Comparison of ENCODE assay signal across 8 mouse cellular contexts in genomic region chr2:119617841-119618198, GRCm38 (mm10). TPM values are rescaled to one million over a fixed set of nuclear protein-coding genes. Genes with fewer than 3 reads are reported as not detected.
A peak's percentile ranks its signal among the peaks of the same experiment; 100 is the strongest.
DNase-seq lines count a peak whose midpoint lies in the region; ATAC-seq and TF ChIP-seq lines count a peak whose summit lies in the region.

No protein-coding gene starts in this region.

- TF ChIP-seq CTCF in liver, postnatal 0 days (IDR thresholded peaks at IDR 0.05; ENCODE audit: low read depth) = no peak

- H3K4me1 ChIP-seq in heart, embryonic 11.5 days (ENCODE audit: control insufficient read depth, insufficient read depth, low read length) = peaks cover 15% of the 10 kb centered on the region
- peaks cover 0 to 4% of the 10 kb centered on the region in 2 experiments; a peak in 2 of 4 replicates for H3K4me1 ChIP-seq in ES-E14 (ENCODE audit: control insufficient read depth in 2 of 2, insufficient read depth in 2 of 2, low read length in 2 of 2, poor library complexity in 1 of 2)
- peaks cover 12% of the 10 kb centered on the region for H3K4me1 ChIP-seq in forebrain, embryonic 16.5 days (replicated peaks; ENCODE audit: control insufficient read depth, insufficient read depth, low read length)
- 0 out of 2 replicates have a peak, but pooled peaks cover 4% of the 10 kb centered on the region for H3K4me1 ChIP-seq in liver, postnatal 0 days (ENCODE audit: insufficient read depth)

- no peaks in the 10 kb centered on the region for H3K27me3 ChIP-seq in heart, embryonic 11.5 days (ENCODE audit: control insufficient read depth, insufficient read depth, low read length)
- H3K27me3 ChIP-seq in forebrain, embryonic 16.5 days (replicated peaks; ENCODE audit: control insufficient read depth, insufficient read depth, low read length) = no peaks in the 10 kb centered on the region
- H3K27me3 ChIP-seq in liver, postnatal 0 days (ENCODE audit: insufficient read depth, low read length) = no peaks in the 10 kb centered on the region

- DNase-seq in heart, postnatal 36 days = no peak
- no peak for DNase-seq in ES-E14 (ENCODE audit: low read depth, low spot score)
- DNase-seq in liver, postnatal 0 days = no peak
- no peak for DNase-seq in layer of hippocampus, adult 8-10 months (ENCODE audit: low spot score in 2 of 2)
- DNase-seq in ovary, adult 18-20 months (ENCODE audit: low spot score) = no peak
- DNase-seq in right cerebral cortex, adult 2 months (ENCODE audit: low spot score in 2 of 2) = no peak

- H3K9ac ChIP-seq in heart, embryonic 11.5 days (ENCODE audit: low read depth, low read length) = peak overlapping the region; percentile 90
- H3K9ac ChIP-seq in ES-E14 (ENCODE audit: insufficient read depth, low read depth, low read length, poor library complexity, severe bottlenecking) = peak overlapping the region; percentile 96
- peak overlapping the region; percentile 39 for H3K9ac ChIP-seq in forebrain, embryonic 16.5 days (replicated peaks; ENCODE audit: low read depth, low read length)
- H3K9ac ChIP-seq in liver, postnatal 0 days (replicated peaks) = peak overlapping the region; percentile 85

- H3K9me3 ChIP-seq in heart, embryonic 11.5 days (replicated peaks; ENCODE audit: control insufficient read depth, low read length) = no peaks in the 10 kb centered on the region
- no peaks in the 10 kb centered on the region for H3K9me3 ChIP-seq in ES-E14 (ENCODE audit: control insufficient read depth, insufficient read depth, low read depth, low read length)
- no peaks in the 10 kb centered on the region for H3K9me3 ChIP-seq in forebrain, embryonic 16.5 days (ENCODE audit: control insufficient read depth, low read length)
- no peaks in the 10 kb centered on the region for H3K9me3 ChIP-seq in liver, postnatal 0 days (ENCODE audit: low read length)

- H3K27ac ChIP-seq in heart, embryonic 11.5 days (ENCODE audit: low read depth, low read length) = peak overlapping the region; percentile 82
- peak overlapping the region; percentile 56 for H3K27ac ChIP-seq in ES-E14 (ENCODE audit: insufficient read depth, low read depth, low read length, poor library complexity, severe bottlenecking)
- no peak overlapping the region for H3K27ac ChIP-seq in forebrain, embryonic 16.5 days (ENCODE audit: low read length)
- peak overlapping the region; percentile 89 for H3K27ac ChIP-seq in liver, postnatal 0 days (ENCODE audit: low read depth)

- peak overlapping the region; percentile 91 for H3K4me3 ChIP-seq in heart, embryonic 11.5 days (ENCODE audit: low read depth, low read length)
- peak overlapping the region; percentile 93 to 100 for H3K4me3 ChIP-seq in ES-E14 (ENCODE audit: insufficient read depth in 1 of 2, low read depth in 1 of 2, low read length in 2 of 2, poor library complexity in 1 of 2, severe bottlenecking in 1 of 2)
- peak overlapping the region; percentile 58 for H3K4me3 ChIP-seq in forebrain, embryonic 16.5 days (replicated peaks; ENCODE audit: low read length)
- peak overlapping the region; percentile 78 for H3K4me3 ChIP-seq in liver, postnatal 0 days (ENCODE audit: low read depth, low read length)

- intact Hi-C loops in heart, postnatal 36 days (cut with DNase I) = no loop called here

- H3K36me3 ChIP-seq in heart, embryonic 11.5 days (ENCODE audit: control insufficient read depth, insufficient read depth, low read length) = no peaks in the 10 kb centered on the region
- H3K36me3 ChIP-seq in ES-E14 (ENCODE audit: control insufficient read depth, insufficient read depth, low read length, poor library complexity, severe bottlenecking) = peaks cover 2% of the 10 kb centered on the region
- H3K36me3 ChIP-seq in forebrain, embryonic 16.5 days (ENCODE audit: control insufficient read depth, insufficient read depth) = no peaks in the 10 kb centered on the region
- peaks cover 8% of the 10 kb centered on the region; the same call in 1 of the 2 replicates for H3K36me3 ChIP-seq in liver, postnatal 0 days (replicated peaks; ENCODE audit: insufficient read depth, low read length)

- no peak for TF ChIP-seq EP300 in liver, postnatal 0 days (IDR thresholded peaks at IDR 0.05; ENCODE audit: low read depth)

- under 1% methylated on average over 13 of the region's 13 CpGs for WGBS in heart, embryonic 11.5 days (ENCODE audit: insufficient replicate concordance)
- WGBS in forebrain, embryonic 16.5 days = under 1% methylated on average over 13 of the region's 13 CpGs
- under 1% methylated on average over 13 of the region's 13 CpGs for WGBS in liver, postnatal 0 days (ENCODE audit: insufficient replicate concordance)

- peak overlapping the region; percentile 81 for H3K4me2 ChIP-seq in heart, embryonic 11.5 days
- peak overlapping the region; percentile 78 for H3K4me2 ChIP-seq in forebrain, embryonic 16.5 days (ENCODE audit: low read length)
- peak overlapping the region; percentile 75 for H3K4me2 ChIP-seq in liver, postnatal 0 days (ENCODE audit: low read depth, low read length)

- in situ Hi-C loops in ES-E14 (cut with MboI; ENCODE audit: low sequenced_read_pairs in 2 of 2, unreplicated experiment in 2 of 2) = no loop called here

- peak; percentile 78 for ATAC-seq in heart, embryonic 11.5 days (replicated peaks; ENCODE audit: insufficient number of reproducible peaks, low FRiP score, low TSS enrichment)
- ATAC-seq in forebrain, embryonic 16.5 days = no peak
- peak; percentile 60 for ATAC-seq in liver, postnatal 0 days

TF ChIP-seq in ES-E14, 5 proteins besides CTCF, POLR2A, EP300 and RAD21:
- TF ChIP-seq CHD2 (IDR thresholded peaks at IDR 0.05; ENCODE audit: low read depth, low read length) = no peak

RNA-seq across cellular contexts. Expression of gene Nusap1, which starts 0.3 kb away (rescaled TPM):
- 56.4 and 57.3 TPM in 2 replicates for polyA plus RNA-seq in heart, embryonic 11.5 days (2014; fragmentation: Nextera tagmentation; extraction: Ambion mirVana)
- 1 to 10 TPM; 1.7 TPM for total RNA-seq in heart, postnatal 36 days (2021)
- 24.7 and 28.4 TPM in 2 replicates for total RNA-seq in ES-E14 (2012; rRNA removed)
- polyA plus RNA-seq in forebrain, embryonic 16.5 days (2015; fragmentation: Nextera tagmentation; extraction: Ambion mirVana) = 29.6 and 35.9 TPM in 2 replicates
- 45.8 and 48.5 TPM in 2 replicates for polyA plus RNA-seq in liver, postnatal 0 days (2015; fragmentation: Nextera tagmentation; extraction: Ambion mirVana)
- total RNA-seq in layer of hippocampus, adult 8-10 months (2022) = under 1 TPM; 0.31 to 0.75 (median 0.65) TPM

RNA-seq across cellular contexts. Expression of gene Oip5, which starts 0.4 kb away (rescaled TPM):
- polyA plus RNA-seq in heart, embryonic 11.5 days (2014; fragmentation: Nextera tagmentation; extraction: Ambion mirVana) = 22.9 and 25.5 TPM in 2 replicates
- total RNA-seq in heart, postnatal 36 days (2021) = under 1 TPM; 0.24 to 0.56 TPM
- 23.6 and 27.1 TPM in 2 replicates for total RNA-seq in ES-E14 (2012; rRNA removed)
- polyA plus RNA-seq in forebrain, embryonic 16.5 days (2015; fragmentation: Nextera tagmentation; extraction: Ambion mirVana) = 10.3 and 12.0 TPM in 2 replicates
- polyA plus RNA-seq in liver, postnatal 0 days (2015; fragmentation: Nextera tagmentation; extraction: Ambion mirVana) = 14.3 and 16.5 TPM in 2 replicates
- total RNA-seq in layer of hippocampus, adult 8-10 months (2022) = 1 to 10 TPM in 1 of 4 experiments, under 1 TPM in 3; 0.33 to 1.2 (median 0.84) TPM

RNA-seq across cellular contexts. Expression of gene Ndufaf1, which starts 44.8 kb away (rescaled TPM):
- polyA plus RNA-seq in heart, embryonic 11.5 days (2014; fragmentation: Nextera tagmentation; extraction: Ambion mirVana) = 54.5 and 64.1 TPM in 2 replicates
- total RNA-seq in heart, postnatal 36 days (2021) = 10 to 100 TPM; 58.3 to 70.4 TPM
- total RNA-seq in ES-E14 (2012; rRNA removed) = 14.4 and 18.6 TPM in 2 replicates
- polyA plus RNA-seq in forebrain, embryonic 16.5 days (2015; fragmentation: Nextera tagmentation; extraction: Ambion mirVana) = 36.7 and 41.1 TPM in 2 replicates
- polyA plus RNA-seq in liver, postnatal 0 days (2015; fragmentation: Nextera tagmentation; extraction: Ambion mirVana) = 26.7 and 27.2 TPM in 2 replicates
- 10 to 100 TPM; 28.8 to 35.1 (median 29.7) TPM for total RNA-seq in layer of hippocampus, adult 8-10 months (2022)

RNA-seq across cellular contexts. Expression of gene Rtf1, which starts 57.0 kb away (rescaled TPM):
- polyA plus RNA-seq in heart, embryonic 11.5 days (2014; fragmentation: Nextera tagmentation; extraction: Ambion mirVana) = 20.3 and 24.0 TPM in 2 replicates
- total RNA-seq in heart, postnatal 36 days (2021) = 10 to 100 TPM; 22.9 to 24.0 TPM
- total RNA-seq in ES-E14 (2012; rRNA removed) = 10.3 and 12.1 TPM in 2 replicates
- polyA plus RNA-seq in forebrain, embryonic 16.5 days (2015; fragmentation: Nextera tagmentation; extraction: Ambion mirVana) = 53.3 and 53.9 TPM in 2 replicates
- polyA plus RNA-seq in liver, postnatal 0 days (2015; fragmentation: Nextera tagmentation; extraction: Ambion mirVana) = 17.0 and 19.3 TPM in 2 replicates
- total RNA-seq in layer of hippocampus, adult 8-10 months (2022) = 10 to 100 TPM; 53.9 to 57.2 (median 56.1) TPM

Comparison
In these comparisons a context has a peak if more than half of its experiments do, and no peak if none do; other contexts are left out.
1. H3K9ac ChIP-seq: peak in every context shown above with its lines; median percentile 96 in ES-E14; 90 in heart, embryonic 11.5 days; 85 in liver, postnatal 0 days; 39 in forebrain, embryonic 16.5 days.
2. RNA of gene Oip5, which starts 0.4 kb away (total RNA-seq): 23.6 to 27.1 TPM in ES-E14; 0.33 to 1.2 TPM in layer of hippocampus, adult 8-10 months and 0.24 to 0.56 TPM in heart, postnatal 36 days; every median in the first group is over 10 times any median in the second.
3. Peak in every context shown above with its lines, with median percentiles within 50 percentile points of each other: H3K4me2 ChIP-seq and H3K4me3 ChIP-seq.